In genomic region chr8:70840590-70840989, GRCm38 (mm10) we compare ENCODE assay signal across 11 mouse cellular contexts. TPM values are rescaled to one million over a fixed set of nuclear protein-coding genes. Genes with fewer than 3 reads are reported as not detected.
DNase-seq lines count a peak whose midpoint lies in the region; ATAC-seq lines count a peak whose summit lies in the region.
"Had no signal": no experiment of that assay in that cellular context is flagged by ENCODE, and none has a peak within 500 bp of the region (broad histone marks: within the 10 kb centered on the region; RNA-seq: fewer than 3 reads in every experiment).

No protein-coding gene starts in this region.

- no peaks in the 10 kb centered on the region for H3K27me3 ChIP-seq in neural tube, embryonic 15.5 days (replicated peaks)
- H3K27me3 ChIP-seq in hindbrain, embryonic 16.5 days (replicated peaks; ENCODE audit: control insufficient read depth, insufficient read depth, low read length): no peaks in the 10 kb centered on the region
- H3K27me3 ChIP-seq in stomach, embryonic 14.5 days (ENCODE audit: control insufficient read depth, insufficient read depth, low read length): no peaks in the 10 kb centered on the region

- H3K4me3 ChIP-seq in neural tube, embryonic 15.5 days (replicated peaks): no peak overlapping the region
- no peak overlapping the region for H3K4me3 ChIP-seq in hindbrain, embryonic 16.5 days (ENCODE audit: low read length)
- H3K4me3 ChIP-seq in stomach, embryonic 14.5 days (ENCODE audit: low read depth, low read length): no peak overlapping the region

- H3K36me3 ChIP-seq in neural tube, embryonic 15.5 days: peaks cover 5% of the 10 kb centered on the region; the same call in 1 of the 2 replicates
- H3K36me3 ChIP-seq in hindbrain, embryonic 16.5 days (ENCODE audit: control insufficient read depth, insufficient read depth, low read length): 0 out of 2 replicates have a peak, but pooled peaks cover 5% of the 10 kb centered on the region
- H3K36me3 ChIP-seq in stomach, embryonic 14.5 days (ENCODE audit: control insufficient read depth, insufficient read depth, low read length): no peaks in the 10 kb centered on the region

- peak overlapping the region; percentile 56; the same call in 1 of the 2 replicates for H3K27ac ChIP-seq in neural tube, embryonic 15.5 days (replicated peaks)
- peak overlapping the region; percentile 48; the same call in 1 of the 2 replicates for H3K27ac ChIP-seq in hindbrain, embryonic 16.5 days (ENCODE audit: low read depth, low read length)
- H3K27ac ChIP-seq in stomach, embryonic 14.5 days (ENCODE audit: low read length): peak overlapping the region; percentile 69; the same call in 1 of the 2 replicates

- 58% methylated on average over 10 of the region's 10 CpGs for WGBS in neural tube, embryonic 15.5 days
- WGBS in hindbrain, embryonic 16.5 days: 53% methylated on average over 10 of the region's 10 CpGs
- WGBS in stomach, embryonic 14.5 days: 48% methylated on average over 10 of the region's 10 CpGs

- H3K9ac ChIP-seq in neural tube, embryonic 15.5 days (replicated peaks): no peak overlapping the region
- no peak overlapping the region for H3K9ac ChIP-seq in hindbrain, embryonic 16.5 days (ENCODE audit: low read depth, low read length)
- no peak overlapping the region for H3K9ac ChIP-seq in stomach, embryonic 14.5 days (replicated peaks; ENCODE audit: low read depth, low read length)

- no peak for ATAC-seq in neural tube, embryonic 15.5 days (ENCODE audit: low FRiP score)
- no peak for ATAC-seq in hindbrain, embryonic 16.5 days
- ATAC-seq in stomach, embryonic 14.5 days (ENCODE audit: insufficient number of reproducible peaks, insufficient read depth, low FRiP score, low read depth): no peak

- DNase-seq in neural tube, embryonic 10.5 days (ENCODE audit: extremely low spot score, low spot score): no peak
- DNase-seq in kidney, postnatal 25 days: peak; percentile 78 to 87
- DNase-seq in left cerebral cortex, postnatal 25 days (ENCODE audit: low spot score in 2 of 2): no peak
- DNase-seq in gastrocnemius, adult 18-20 months (ENCODE audit: low spot score): no peak
- DNase-seq in layer of hippocampus, postnatal 14 days (ENCODE audit: low spot score in 2 of 2): no peak

- intact Hi-C loops in left cerebral cortex, postnatal 25 days (cut with DNase I): loop anchor here (2.0 kb wide), 1 partner anchor 78 kb away; no protein-coding TSS in a partner anchor

- no peak overlapping the region for H3K4me2 ChIP-seq in neural tube, embryonic 15.5 days
- no peak overlapping the region for H3K4me2 ChIP-seq in hindbrain, embryonic 16.5 days (ENCODE audit: low read length)
- 0 out of 2 replicates have a peak overlapping the region, but pooled peaks have one; percentile 25 for H3K4me2 ChIP-seq in stomach, embryonic 14.5 days (replicated peaks; ENCODE audit: low read depth, low read length)

- no peaks in the 10 kb centered on the region for H3K9me3 ChIP-seq in neural tube, embryonic 15.5 days (replicated peaks)
- no peaks in the 10 kb centered on the region for H3K9me3 ChIP-seq in hindbrain, embryonic 16.5 days (ENCODE audit: control insufficient read depth, low read length)
- H3K9me3 ChIP-seq in stomach, embryonic 14.5 days (ENCODE audit: control insufficient read depth, low read depth, low read length): no peaks in the 10 kb centered on the region
- H3K9me3 ChIP-seq: megakaryocyte, embryonic 14.5 days had no signal

- H3K4me1 ChIP-seq in neural tube, embryonic 15.5 days: peaks cover 25% of the 10 kb centered on the region
- H3K4me1 ChIP-seq in hindbrain, embryonic 16.5 days (ENCODE audit: control insufficient read depth, insufficient read depth, low read depth, low read length): peaks cover 11% of the 10 kb centered on the region
- peaks cover 5% of the 10 kb centered on the region; the same call in 1 of the 2 replicates for H3K4me1 ChIP-seq in stomach, embryonic 14.5 days (ENCODE audit: control insufficient read depth, insufficient read depth, low read length)

RNA-seq across cellular contexts. Expression of gene Arrdc2, which starts 1.1 kb away (rescaled TPM):
- polyA plus RNA-seq in neural tube, embryonic 15.5 days (2015; fragmentation: Nextera tagmentation; extraction: Ambion mirVana): 7.8 and 8.5 TPM in 2 replicates
- polyA plus RNA-seq in hindbrain, embryonic 16.5 days (2015; fragmentation: Nextera tagmentation; extraction: Ambion mirVana): 6.8 and 7.9 TPM in 2 replicates
- polyA plus RNA-seq in stomach, embryonic 14.5 days (2014; fragmentation: Nextera tagmentation; extraction: Ambion mirVana): 5.8 and 8.7 TPM in 2 replicates
- total RNA-seq in left cerebral cortex, postnatal 25 days (2021): 10 to 100 TPM in 1 of 2 experiments, 1 to 10 TPM in 1; 9.5 to 12.2 TPM
- 100 to 1,000 TPM in 1 of 2 experiments, 10 to 100 TPM in 1; 58.3 to 202 TPM for total RNA-seq in gastrocnemius, adult 18-20 months (2021)
- total RNA-seq in layer of hippocampus, postnatal 14 days (2021): 10 to 100 TPM; 23.3 to 24.5 TPM

RNA-seq across cellular contexts. Expression of gene Kcnn1, which starts 22.5 kb away (rescaled TPM):
- 17.6 and 18.6 TPM in 2 replicates for polyA plus RNA-seq in neural tube, embryonic 15.5 days (2015; fragmentation: Nextera tagmentation; extraction: Ambion mirVana)
- polyA plus RNA-seq in hindbrain, embryonic 16.5 days (2015; fragmentation: Nextera tagmentation; extraction: Ambion mirVana): 16.3 and 18.5 TPM in 2 replicates
- 1.6 and 2.1 TPM in 2 replicates for polyA plus RNA-seq in stomach, embryonic 14.5 days (2014; fragmentation: Nextera tagmentation; extraction: Ambion mirVana)
- total RNA-seq in left cerebral cortex, postnatal 25 days (2021): 10 to 100 TPM; 19.1 to 20.9 TPM
- 10 to 100 TPM; 18.2 to 21.1 TPM for total RNA-seq in gastrocnemius, adult 18-20 months (2021)
- 10 to 100 TPM; 22.0 to 22.8 TPM for total RNA-seq in layer of hippocampus, postnatal 14 days (2021)
- polyA plus RNA-seq: activated CD4-positive, CD25-positive, alpha-beta regulatory T cell, adult 4 months had no signal

RNA-seq across cellular contexts. Expression of gene Il12rb1, which starts 32.3 kb away (rescaled TPM):
- 0.14 and 1.4 TPM in 2 replicates for polyA plus RNA-seq in neural tube, embryonic 15.5 days (2015; fragmentation: Nextera tagmentation; extraction: Ambion mirVana)
- polyA plus RNA-seq in hindbrain, embryonic 16.5 days (2015; fragmentation: Nextera tagmentation; extraction: Ambion mirVana): 0.11 and 0.14 TPM in 2 replicates
- polyA plus RNA-seq in stomach, embryonic 14.5 days (2014; fragmentation: Nextera tagmentation; extraction: Ambion mirVana): 0.59 TPM in 1 of 2 replicates, not detected in the other
- total RNA-seq in left cerebral cortex, postnatal 25 days (2021): under 1 TPM; 0.80 to 0.83 TPM
- total RNA-seq in gastrocnemius, adult 18-20 months (2021): under 1 TPM in 1 of 2 experiments, not detected in 1; 0.07 TPM
- 1 to 10 TPM; 1.5 TPM for total RNA-seq in layer of hippocampus, postnatal 14 days (2021)
- polyA plus RNA-seq: heart, embryonic 14.5 days had no signal

RNA-seq across cellular contexts. Expression of gene Ccdc124, which starts 33.1 kb away (rescaled TPM):
- 162 and 163 TPM in 2 replicates for polyA plus RNA-seq in neural tube, embryonic 15.5 days (2015; fragmentation: Nextera tagmentation; extraction: Ambion mirVana)
- 168 and 190 TPM in 2 replicates for polyA plus RNA-seq in hindbrain, embryonic 16.5 days (2015; fragmentation: Nextera tagmentation; extraction: Ambion mirVana)
- polyA plus RNA-seq in stomach, embryonic 14.5 days (2014; fragmentation: Nextera tagmentation; extraction: Ambion mirVana): 92.1 and 102 TPM in 2 replicates
- 10 to 100 TPM; 88.0 to 95.9 TPM for total RNA-seq in left cerebral cortex, postnatal 25 days (2021)
- 10 to 100 TPM; 72.6 to 76.5 TPM for total RNA-seq in gastrocnemius, adult 18-20 months (2021)
- total RNA-seq in layer of hippocampus, postnatal 14 days (2021): 10 to 100 TPM; 84.5 to 92.7 TPM

RNA-seq across cellular contexts. Expression of gene Mast3, which starts 35.7 kb away (rescaled TPM):
- polyA plus RNA-seq in neural tube, embryonic 15.5 days (2015; fragmentation: Nextera tagmentation; extraction: Ambion mirVana): 18.9 and 21.0 TPM in 2 replicates
- 21.9 and 23.9 TPM in 2 replicates for polyA plus RNA-seq in hindbrain, embryonic 16.5 days (2015; fragmentation: Nextera tagmentation; extraction: Ambion mirVana)
- 10.7 and 13.2 TPM in 2 replicates for polyA plus RNA-seq in stomach, embryonic 14.5 days (2014; fragmentation: Nextera tagmentation; extraction: Ambion mirVana)
- total RNA-seq in left cerebral cortex, postnatal 25 days (2021): 100 to 1,000 TPM; 298 to 350 TPM
- total RNA-seq in gastrocnemius, adult 18-20 months (2021): 1 to 10 TPM; 2.7 TPM
- total RNA-seq in layer of hippocampus, postnatal 14 days (2021): 100 to 1,000 TPM; 295 to 297 TPM

Comparison
In these comparisons a context has a peak if more than half of its experiments do, and no peak if none do; other contexts are left out.
1. DNase-seq: peak in kidney, postnatal 25 days (2 of 2); none in neural tube, embryonic 10.5 days (single experiment), left cerebral cortex, postnatal 25 days (0 of 2), gastrocnemius, adult 18-20 months (single experiment) and layer of hippocampus, postnatal 14 days (0 of 2).
2. Peak in every context shown above with its lines, with median percentiles within 50 percentile points of each other: H3K27ac ChIP-seq.